Mouse (Mus musculus): ENCODE data around the gene Cmpk2.

- no peak for TF ChIP-seq CTCF (IDR thresholded peaks at IDR 0.05; ENCODE audit: low read depth)
- no peak for TF ChIP-seq EP300 (IDR thresholded peaks at IDR 0.05; ENCODE audit: low read depth)
Measured at GRCm38 (mm10) chr12:26501042-26501441, 32.0 kb downstream of the Cmpk2 start.

Measured in liver, embryonic 14.5 days (tissue).